Mouse (Mus musculus) cerebellum, adult 2 months (tissue): ENCODE measurements around the gene Prkcz.

ENCODE experiments used
- CTCF ChIP-seq: fragments of 200-500 bp; IDR thresholded peaks from 2 replicates; pipeline ENCODE4 v1.5.1; 2011; ENCODE audit warnings: low read depth, mild to moderate bottlenecking, control low read depth, low read length, moderate library complexity, borderline replicate concordance; ENCODE audit not compliant: insufficient read depth
- POLR2A ChIP-seq: fragments of 200-500 bp; IDR thresholded peaks from 2 replicates; pipeline ENCODE4 v1.6.1; 2011; ENCODE audit warnings: low read length, control low read depth, borderline replicate concordance; ENCODE audit not compliant: insufficient read depth

- TF ChIP-seq CTCF (no peak), POLR2A (no peak)
Measured at GRCm38 (mm10) chr4:155344299-155344600, 16.9 kb downstream of the Prkcz start.
